Mouse (Mus musculus): ENCODE data around the gene Nudt7.

- TF ChIP-seq CTCF (IDR thresholded peaks at IDR 0.05) (no peak), EP300 (IDR thresholded peaks at IDR 0.05) (no peak)
Measured at GRCm38 (mm10) chr8:114153311-114154045, 20.1 kb downstream of the Nudt7 start.

All from lung, postnatal 0 days (tissue).